Mouse (Mus musculus) right cerebral cortex, adult 18-20 months (tissue): ENCODE results near the gene Soga1.
A peak's percentile ranks its signal among the peaks of the same experiment; 100 is the strongest.

Source experiments
- DNase-seq: peaks from one replicate; pipeline ENCODE4 v3.0.0; 2022; ENCODE audit warnings: mixed read lengths

Gene Soga1

DNA sequence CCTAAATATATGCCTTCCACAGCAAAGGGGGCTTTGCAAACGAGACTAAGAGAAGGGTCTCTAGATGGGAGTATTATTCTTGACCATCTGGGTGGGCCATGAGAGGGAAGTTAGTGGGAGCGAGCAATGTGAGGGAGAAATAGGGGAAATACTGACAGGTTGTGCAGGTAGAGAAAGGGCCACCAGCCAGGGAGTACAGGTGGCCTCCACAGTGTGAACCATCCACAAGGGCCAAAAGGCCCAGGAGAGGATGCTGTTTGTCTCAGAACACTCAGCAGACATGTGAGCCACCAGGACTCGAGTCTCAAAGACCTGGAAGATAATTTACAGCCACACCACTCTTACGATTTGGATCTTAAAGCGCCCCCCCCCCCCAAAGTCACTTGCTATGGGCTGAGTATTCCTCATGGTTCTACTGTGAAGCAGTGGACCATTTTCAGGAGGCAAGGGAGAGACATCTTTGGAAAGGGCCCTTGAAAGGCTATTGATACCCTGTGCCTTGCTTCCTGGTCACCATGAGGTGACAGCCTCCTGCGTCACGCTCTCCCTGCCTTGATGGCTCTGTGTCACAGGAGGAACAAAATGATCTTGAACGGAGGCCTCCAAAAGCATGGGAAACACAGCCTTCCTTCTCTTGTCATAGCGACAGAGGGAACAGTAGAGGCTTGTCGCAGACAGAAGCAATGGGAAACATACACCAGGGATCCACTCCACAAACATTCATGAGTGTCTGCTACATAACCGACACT, 18.3 kb downstream of the Soga1 start:
- DNase-seq = no peak

DNA sequence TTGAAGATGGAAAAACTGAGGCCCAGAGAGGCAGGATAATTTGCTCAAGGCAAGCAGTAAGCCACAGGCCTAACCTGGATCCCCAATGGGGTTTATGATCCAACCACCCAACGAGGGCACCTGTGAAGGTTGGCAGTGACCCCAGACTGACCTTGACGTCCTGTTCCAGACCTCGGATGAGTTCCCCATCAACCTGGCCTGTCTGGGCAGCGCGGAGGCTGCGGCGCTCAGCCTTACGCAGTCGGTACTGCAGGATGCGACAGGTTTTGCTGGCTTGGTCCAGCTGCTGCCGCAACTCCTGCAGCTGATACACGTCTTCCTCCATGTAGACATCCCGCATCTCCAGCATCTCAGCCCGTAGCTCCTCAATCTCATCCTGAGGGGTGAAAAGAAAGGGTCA, 19.0 kb downstream of the Soga1 start:
- no peak for DNase-seq

DNA sequence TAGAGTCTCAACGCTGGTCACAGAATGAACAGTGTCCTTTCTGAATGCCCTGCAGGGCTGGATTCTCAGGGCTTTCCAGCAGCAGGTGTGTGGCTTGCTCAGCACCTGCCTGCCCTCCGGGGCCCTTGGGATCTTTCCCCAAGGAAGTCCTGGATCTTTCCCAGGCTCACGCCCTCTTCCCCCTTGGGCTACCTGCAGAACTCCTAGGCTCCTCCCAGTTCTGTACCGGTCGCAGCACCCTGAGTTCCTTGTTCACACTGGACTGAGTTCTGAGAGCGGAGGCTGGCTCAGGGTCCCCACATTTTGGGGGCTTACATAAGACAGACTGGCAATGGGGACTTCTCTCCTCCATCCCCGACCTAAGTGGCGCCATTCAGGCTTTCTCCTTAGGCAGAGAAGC, 19.9 kb downstream of the Soga1 start:
- no peak for DNase-seq

DNA sequence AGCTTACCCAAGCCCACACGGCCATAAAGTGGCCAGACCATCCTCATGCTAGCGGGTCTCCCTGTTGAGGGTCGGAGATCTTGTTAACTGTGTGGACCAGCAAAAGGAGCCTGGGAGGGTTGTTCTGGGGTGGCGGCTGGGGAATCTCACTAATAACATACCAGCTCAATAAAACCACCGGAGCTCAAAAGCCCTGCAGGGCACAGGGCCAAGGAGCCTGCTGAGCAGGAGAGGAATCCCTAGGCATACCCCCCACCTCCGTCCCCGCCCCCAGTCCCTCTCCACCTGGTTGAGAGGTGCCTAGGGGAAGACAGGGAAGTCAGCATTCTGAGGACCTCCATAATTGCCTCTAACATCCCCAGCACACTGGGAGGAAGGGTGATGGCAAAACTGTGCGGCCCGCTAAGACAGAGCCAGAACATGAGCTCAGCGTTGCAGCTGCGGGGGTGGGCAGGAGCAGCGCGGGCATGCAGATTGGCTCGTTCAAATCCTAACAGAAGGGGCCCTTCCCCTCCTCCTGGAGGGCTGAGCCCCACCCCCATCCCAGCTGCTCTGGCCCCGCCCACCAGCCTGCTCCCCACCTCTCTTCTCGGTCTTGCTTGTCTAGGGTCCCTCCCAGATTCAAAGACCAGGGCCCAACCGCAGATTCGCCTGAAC, 20.6 kb downstream of the Soga1 start:
- DNase-seq = peak; percentile 86

DNA sequence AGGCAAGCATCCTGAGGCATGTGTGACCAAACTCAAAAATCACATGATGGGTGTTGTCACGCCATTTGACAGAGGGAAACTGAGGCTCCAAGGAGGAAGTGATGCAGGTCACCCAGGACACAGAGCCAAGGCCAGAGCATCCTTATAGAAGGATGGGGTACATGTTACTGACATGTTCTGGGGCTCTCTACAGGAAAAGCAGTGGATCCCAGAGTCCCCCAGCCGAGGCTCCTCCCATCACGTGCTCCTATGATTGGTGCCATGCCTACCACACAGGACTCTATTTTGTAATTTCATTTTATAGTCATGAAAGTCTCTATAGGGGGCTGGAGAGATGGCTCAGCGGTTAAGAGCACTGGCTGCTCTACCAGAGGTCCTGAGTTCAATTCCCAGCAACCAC, 21.3 kb downstream of the Soga1 start:
- DNase-seq = no peak

DNA sequence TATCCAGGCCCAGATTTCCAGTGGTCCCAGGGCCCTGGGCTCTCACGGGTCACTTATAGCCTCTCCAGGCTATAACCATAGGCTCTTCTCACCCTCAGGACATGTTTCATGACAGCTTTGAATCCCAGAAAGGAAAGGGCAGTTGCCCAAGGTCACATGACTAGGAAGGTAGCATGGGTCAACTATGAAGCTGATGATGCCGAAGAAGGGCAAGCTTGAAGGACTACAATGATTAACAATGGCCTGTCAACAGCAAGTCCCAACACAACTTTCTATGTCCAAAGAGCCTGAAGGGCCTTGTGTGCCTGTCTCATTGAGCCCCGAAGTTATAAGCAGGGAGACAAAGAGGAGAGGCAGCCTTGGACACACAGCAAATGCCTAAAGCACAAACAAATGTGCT, 21.9 kb downstream of the Soga1 start:
- DNase-seq = no peak

DNA sequence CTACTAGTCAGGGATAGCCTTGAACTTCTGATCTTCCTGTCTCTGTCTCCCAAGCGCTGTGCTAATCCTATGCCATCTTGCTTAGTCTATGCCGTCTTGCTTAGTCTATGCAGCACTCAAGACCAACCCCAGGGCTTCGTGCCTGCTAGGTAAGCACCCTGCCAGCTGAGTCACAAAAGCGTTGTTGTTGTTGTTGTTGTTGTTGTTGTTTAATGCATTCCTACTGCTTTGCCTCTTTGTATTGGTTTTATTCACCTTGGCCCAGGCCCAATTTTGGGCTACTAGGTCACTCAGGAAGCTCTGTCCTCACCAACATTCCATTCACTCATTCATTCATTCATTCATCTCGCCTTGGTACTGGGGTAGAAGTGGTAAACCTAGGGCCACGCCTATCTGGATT, 23.3 kb downstream of the Soga1 start:
- no peak for DNase-seq

DNA sequence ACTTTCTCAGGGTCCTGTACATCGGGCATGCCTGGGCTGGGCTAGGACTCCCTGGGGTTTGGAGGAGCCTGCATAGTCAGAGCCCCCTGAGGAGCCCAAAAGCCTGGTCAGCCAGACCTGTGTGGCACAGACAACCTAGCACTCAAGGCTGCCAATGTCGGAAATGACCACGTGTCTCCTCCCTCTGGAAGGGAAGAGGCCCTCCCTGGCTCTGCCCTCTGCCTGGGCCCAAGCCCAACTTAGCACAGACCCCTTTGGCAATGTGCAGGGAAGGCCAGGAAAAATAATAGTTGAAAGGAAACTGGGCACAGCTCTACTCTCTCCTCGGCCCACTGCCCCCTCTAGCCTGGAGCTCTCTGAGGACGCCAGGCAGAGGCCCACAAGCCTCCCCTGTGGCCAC, 24.2 kb downstream of the Soga1 start:
- peak; percentile 52 for DNase-seq

DNA sequence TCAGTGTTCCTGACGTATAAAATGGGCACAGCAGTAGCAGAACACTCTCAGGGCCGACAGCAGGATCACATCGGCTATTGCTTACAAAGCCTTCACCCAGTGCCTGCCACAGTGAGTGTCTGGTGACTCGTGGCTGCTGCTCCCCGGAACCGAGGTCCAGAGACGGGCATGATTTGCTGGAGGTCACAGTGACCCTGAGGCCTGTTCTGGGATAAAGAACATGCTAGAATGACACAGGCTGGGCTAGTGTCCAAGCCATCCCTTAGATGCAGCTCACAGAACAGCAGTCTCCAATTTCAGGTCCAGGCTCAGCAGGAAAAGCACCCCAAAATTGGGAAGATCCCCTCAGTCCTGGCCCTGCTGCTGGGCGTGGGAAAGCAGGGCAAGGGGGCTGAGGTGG, 24.8 kb downstream of the Soga1 start:
- no peak for DNase-seq

DNA sequence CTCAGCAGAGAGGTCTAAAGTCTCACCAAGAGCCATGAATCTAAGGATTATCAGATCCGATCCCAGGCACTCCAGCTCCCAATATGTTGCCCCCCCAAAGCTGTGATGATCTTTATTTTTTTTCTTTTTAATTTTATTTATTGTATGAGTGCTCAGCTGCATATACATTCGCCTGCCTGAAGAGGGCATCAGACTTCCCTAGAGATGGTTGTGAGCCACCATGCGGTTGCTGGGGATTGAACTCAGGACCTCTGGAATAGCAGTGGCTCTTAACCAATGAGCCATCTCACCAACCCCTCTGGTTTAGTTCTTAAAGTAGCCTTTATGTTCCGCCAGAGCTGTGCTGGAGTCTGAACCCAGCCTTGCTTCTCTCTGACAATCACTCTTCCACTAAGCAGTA, 25.3 kb downstream of the Soga1 start:
- DNase-seq = no peak

DNA sequence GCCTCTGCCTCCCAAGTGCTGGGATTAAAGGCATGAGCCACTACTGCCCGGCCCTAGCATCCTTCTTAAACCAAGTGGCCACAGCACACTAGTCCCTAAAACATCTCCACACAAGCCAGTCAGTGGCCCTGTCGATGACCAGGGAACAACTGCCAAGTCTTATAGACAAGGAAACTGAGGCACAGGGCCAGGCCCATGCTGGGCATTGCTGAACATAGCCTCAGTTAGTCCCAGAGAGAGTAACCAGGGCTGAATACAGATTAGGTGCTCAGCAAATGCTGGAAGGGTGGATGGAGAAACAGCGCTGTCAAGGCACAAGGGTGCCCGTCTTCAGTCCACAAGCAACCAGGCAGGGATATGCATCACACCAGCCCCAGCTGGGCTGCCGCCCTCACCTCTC, 25.9 kb downstream of the Soga1 start:
- no peak for DNase-seq

DNA sequence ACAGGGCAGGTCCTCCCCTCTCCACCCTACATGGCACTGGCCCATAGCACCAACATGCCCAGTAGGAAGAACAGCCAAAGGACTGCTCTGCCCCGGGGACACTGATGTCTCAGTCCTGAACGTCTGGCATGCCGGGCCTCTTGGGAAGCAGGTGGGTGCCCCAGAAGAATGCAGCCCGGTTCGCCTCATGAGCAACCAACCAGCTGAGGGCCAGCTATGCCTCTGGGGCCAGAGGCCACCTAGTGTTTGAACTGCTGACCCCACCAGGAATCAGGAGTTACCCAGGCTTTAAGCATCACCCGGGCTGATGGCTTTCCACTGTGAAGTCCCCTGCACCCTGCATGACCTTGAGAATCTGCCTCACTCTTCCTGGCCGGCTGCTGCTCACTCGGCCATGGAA, 26.6 kb downstream of the Soga1 start:
- no peak for DNase-seq

DNA sequence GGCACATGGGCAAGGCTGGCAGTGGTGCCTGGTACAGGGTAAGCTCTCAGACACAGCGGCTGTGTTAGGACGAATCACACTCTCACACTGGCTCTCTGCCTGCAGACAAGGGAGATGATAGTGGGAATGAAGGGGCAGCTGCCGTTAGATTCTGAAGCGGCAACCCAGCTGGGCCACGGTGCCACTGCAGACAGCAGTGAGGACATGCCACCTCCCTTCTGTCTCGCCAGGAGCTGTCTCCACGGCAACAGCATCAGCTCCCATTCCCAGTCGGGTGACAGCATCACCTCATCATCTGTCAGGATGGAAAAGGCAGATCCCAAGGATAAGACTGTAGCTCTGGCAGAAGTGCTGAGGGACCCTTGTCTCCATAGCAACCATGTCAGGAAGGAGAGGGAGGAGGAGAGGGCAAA, 29.2 kb downstream of the Soga1 start:
- peak; percentile 65 for DNase-seq

DNA sequence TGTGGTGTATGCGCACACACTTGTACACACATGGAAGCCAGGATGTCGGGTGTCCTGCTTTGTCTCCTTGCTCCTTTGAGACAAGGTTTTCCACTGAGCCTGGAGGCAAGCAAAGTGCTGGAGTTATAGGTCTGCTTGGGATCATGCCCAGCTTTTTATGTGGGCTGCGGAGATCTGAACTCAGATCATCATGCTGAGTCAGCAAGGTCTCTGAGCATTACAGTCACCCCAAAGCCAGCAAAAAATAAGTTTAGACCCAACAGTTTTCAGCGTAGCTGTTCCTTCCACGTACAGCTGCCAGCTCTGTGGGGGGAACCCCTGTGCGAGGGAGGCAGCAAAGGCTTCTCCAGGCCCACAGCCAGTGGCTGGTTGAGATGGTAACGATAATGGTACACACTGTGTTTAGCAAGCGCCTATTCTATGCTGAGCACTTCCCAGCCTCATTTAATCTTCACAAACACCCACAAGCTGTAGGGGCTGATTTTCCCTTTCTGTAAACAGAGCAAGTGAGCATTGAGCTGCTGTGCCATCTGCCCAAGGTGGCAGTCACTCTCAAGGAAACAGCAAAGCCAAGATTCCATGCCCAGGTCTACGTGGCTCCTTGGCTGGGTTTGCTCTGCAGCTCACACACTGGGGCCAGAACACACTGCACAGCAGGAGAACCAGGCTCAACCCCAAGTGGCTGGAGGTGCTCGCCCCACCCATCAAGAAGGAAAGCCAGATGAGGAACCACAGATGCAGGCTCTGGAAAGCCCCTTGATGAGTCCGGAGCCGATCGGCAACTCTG, 30.5 kb downstream of the Soga1 start:
- peak; percentile 90 for DNase-seq

DNA sequence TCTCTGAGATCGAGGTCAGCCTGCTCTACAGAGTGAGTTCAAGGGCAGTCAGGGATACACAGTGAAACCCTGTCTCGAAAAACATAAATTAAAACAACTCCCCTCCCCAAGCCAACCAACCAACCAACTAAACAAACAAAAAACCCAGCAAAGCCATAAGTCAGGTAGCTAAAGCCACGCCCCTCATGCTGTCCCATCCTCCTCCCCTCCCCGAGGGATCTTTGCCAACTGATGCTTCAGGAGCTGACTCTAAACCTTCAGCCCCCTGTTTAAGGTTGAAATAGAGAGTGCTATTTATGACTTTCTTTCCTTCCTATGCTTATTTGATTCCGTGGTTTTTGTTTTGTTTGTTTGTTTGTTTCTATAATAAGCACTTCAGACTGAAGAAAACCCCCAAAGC, 32.1 kb downstream of the Soga1 start:
- DNase-seq = no peak

DNA sequence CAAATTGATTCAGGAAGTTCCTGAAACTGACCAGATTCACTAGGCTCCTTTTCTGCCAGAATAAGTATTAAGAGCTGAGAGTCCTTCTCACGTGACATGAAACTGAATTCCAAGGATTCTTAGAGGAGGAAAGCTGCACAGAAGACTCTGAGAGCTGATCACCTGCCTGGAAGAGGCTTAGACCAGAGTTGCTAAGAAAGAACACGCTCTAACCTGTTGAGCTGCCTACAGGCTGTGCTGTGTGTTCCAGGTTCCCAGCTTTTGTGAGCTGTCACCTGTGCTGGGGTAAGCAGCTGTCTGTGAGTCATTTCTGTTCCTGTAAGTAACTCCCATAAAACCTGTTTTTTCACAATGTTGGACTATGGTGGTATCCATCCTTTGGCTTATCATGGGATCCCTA, 33.1 kb downstream of the Soga1 start:
- no peak for DNase-seq

DNA sequence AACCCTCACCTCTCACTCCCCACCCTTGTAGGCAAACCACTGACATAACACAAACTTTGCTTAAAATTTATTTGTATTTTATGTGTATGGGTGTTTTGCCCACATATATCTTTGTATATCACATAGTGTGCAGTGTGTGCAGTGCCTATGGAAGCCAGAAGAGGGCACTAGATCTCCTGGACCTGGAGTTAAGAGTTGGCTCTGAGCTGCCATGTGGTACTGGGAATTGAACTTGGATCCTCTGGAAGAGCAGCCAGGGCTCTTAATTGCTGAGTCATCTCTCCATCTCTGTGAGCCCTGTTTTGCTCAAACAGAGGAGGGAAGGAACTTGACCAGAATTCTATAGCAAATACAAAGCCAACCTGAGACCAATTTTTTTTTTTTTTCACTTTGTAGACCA, 35.1 kb downstream of the Soga1 start:
- no peak for DNase-seq

DNA sequence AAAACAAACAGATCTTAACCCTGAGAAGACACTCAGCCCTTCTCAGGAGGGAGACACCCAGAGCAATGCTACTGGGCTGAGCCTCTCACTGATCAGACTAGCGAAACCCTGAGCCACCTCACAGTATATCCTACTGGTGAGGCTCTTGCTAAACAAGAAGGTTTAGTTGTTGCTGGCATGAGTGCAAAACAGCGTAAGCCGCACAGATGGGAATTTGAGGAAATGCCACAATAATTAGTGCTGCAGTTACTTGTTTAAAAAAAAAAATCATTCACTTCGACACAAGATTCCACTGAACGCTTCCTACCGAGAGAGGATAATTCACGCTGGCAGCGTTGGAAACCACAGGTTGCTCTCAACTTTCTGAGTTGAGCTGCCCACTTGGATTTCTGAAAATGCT, 35.5 kb downstream of the Soga1 start:
- no peak for DNase-seq

DNA sequence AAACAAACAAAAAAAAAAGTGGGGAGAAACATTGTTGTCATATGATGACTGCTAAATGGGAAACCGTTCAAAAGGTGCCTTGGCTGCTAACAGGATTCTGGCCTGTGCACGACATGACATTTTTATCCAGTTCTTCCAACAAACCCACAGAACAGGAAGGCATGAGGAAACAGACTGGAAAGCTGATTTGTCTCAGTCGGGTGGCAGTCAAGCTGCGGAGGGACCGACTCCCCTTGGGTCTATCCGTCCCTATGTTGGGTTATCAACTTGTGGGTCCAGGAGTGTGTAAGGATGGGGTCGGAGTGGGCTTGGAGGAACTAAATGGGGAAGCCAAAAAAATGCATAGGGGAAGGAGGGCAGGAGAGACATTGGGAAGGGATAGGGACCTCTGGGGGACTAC, 37.6 kb downstream of the Soga1 start:
- DNase-seq = no peak

DNA sequence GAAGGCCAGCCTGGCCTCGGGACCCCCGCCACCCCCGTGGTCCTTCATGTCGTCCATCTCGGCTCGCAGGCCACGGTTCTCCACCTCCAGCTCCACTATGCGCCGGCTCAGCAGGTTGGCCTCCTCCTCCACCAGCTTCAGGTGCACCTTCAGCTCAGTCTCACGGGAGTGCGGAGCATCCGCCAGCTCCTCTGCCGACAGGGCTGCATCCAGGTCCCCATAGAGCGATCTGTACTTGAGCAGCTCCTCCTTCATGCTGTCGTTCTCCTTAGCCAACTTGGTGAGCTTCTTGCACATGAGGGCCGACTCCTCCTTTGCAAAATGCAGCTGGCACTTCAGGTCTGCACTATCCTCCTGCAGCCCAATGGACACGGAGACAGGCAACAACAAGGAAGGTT, 38.4 kb downstream of the Soga1 start:
- DNase-seq = no peak

DNA sequence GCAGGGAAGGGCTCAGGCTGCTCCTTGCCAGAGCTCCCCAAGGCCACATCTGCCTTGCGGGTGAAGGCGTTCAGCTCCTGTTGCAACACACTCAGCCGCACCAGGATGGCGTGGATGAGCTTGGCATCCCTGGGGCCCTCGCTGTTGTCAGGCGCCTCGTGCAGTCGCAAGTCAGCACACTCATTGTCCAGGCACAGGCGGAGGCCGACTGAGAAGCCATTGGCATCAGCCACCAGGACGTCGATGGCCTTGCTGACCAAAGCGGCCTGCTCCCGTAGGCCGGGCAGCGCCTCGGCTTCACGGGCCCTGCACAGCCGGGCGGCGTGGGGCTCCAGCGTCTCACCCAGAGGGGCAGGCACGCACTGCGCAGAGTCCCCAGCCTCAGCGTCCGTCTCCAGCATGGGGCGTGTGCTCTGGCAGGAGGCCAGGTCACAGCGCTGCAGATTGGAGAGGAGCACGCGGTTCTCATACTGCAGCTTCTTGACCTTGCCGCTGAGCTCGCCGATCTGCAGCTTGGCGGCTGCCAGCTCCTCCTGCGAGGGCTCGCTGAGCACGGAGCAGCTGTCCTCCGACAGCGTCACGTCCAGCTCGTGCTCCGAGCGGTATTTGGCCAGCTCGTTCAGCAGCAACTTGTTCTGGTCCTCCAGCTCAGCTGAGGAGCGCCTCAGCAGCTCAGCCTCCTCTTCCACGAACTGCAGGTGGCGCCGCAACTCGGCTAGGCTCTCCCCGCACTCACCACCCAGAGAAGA, 39.0 kb downstream of the Soga1 start:
- no peak for DNase-seq

DNA sequence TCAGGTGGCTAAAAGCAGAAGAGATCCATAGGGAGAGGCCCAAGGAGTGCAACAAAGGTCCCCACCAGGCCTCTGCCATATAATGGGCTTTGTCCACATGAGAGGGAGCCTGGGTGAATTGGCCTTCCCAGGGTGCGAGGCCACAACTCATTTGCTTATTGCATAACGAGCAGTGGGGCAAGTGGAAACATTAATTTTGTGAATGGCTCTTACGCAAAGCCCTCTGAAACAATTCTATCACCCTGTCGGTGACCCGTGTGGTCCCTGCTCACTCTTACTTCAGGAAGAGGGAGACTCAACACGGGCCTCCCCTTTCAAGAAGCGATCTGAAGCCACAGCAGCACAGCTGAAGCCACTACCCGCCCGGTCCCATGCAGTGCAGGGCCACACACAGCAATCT, 41.8 kb downstream of the Soga1 start:
- DNase-seq = no peak

DNA sequence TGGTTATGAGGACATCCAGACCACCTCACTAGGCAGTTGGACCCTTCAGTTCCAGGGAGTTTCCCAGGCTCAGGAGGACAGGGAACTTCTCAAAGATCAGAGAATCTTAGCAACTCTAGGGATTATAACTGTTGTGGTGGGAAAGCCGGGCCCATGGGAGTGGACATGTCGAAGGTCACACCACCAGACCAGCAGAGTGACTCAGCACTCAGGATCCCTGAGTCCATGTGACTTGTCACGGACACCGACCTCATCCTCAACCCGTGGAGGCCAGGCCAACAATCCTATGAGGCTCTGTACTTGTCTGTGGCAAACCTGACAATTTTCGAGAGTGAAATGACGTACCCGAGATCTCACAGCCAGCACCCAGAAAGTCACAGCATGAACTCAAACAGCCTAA, 42.7 kb downstream of the Soga1 start:
- no peak for DNase-seq
